Mouse (Mus musculus): Measurements from ENCODE around the gene Larp4b. TPM values are rescaled to one million over a fixed set of nuclear protein-coding genes. Genes with fewer than 3 reads are reported as not detected.
A peak's percentile ranks its signal among the peaks of the same experiment; 100 is the strongest.

Gene Larp4b
- polyA plus RNA-seq, 2 experiments from 2014 or later: 29.8 to 36.9 TPM

- ATAC-seq: no peak
Observed at GRCm38 (mm10) chr13:9181106-9181505, 87.4 kb downstream of the Larp4b start.

GRCm38 (mm10) chr13:9181666-9182264, 88.1 kb downstream of the Larp4b start:
- ATAC-seq: peak; percentile 69

GRCm38 (mm10) chr13:9184281-9184680, 90.6 kb downstream of the Larp4b start:
- ATAC-seq: no peak

GRCm38 (mm10) chr13:9184716-9185115, 91.0 kb downstream of the Larp4b start:
- ATAC-seq: no peak

GRCm38 (mm10) chr13:9187156-9187555, 93.5 kb downstream of the Larp4b start:
- no peak for ATAC-seq

GRCm38 (mm10) chr13:9187566-9188530, 94.2 kb downstream of the Larp4b start:
- no peak for ATAC-seq

GRCm38 (mm10) chr13:9189481-9189880, 95.8 kb downstream of the Larp4b start:
- no peak for ATAC-seq

GRCm38 (mm10) chr13:9191172-9192140, 97.8 kb downstream of the Larp4b start:
- ATAC-seq: no peak

GRCm38 (mm10) chr13:9192797-9193330, 99.2 kb downstream of the Larp4b start:
- ATAC-seq: no peak

- ATAC-seq: no peak
Observed at GRCm38 (mm10) chr13:9194656-9195055, 101.0 kb downstream of the Larp4b start.

GRCm38 (mm10) chr13:9195565-9195964, 101.9 kb downstream of the Larp4b start:
- no peak for ATAC-seq

- ATAC-seq: no peak
Observed at GRCm38 (mm10) chr13:9198106-9198505, 104.4 kb downstream of the Larp4b start.

GRCm38 (mm10) chr13:9198728-9199464, 105.2 kb downstream of the Larp4b start:
- no peak for ATAC-seq

GRCm38 (mm10) chr13:9199465-9199844, 105.8 kb downstream of the Larp4b start:
- no peak for ATAC-seq

- no peak for ATAC-seq
Observed at GRCm38 (mm10) chr13:9222761-9223405, 129.2 kb downstream of the Larp4b start.

Other genes with a start within 250 kb of the Larp4b start
- 10 to 100 TPM; 41.7 to 47.6 TPM for gene Wdr37, start 222.0 kb upstream of the Larp4b start, polyA plus RNA-seq (2017; shearing (Covaris generic))
- gene Idi1, start 208.4 kb upstream of the Larp4b start, polyA plus RNA-seq (2017; shearing (Covaris generic)): 10 to 100 TPM; 37.8 to 53.1 TPM
- gene Gm9745, start 145.7 kb upstream of the Larp4b start, polyA plus RNA-seq (2017; shearing (Covaris generic)): not detected
- under 1 TPM in 1 of 2 experiments, not detected in 1; 0.52 TPM for gene Idi2, start 141.0 kb upstream of the Larp4b start, polyA plus RNA-seq (2017; shearing (Covaris generic))
- 10 to 100 TPM; 71.5 to 73.1 TPM for gene Gtpbp4, start 97.8 kb upstream of the Larp4b start, polyA plus RNA-seq (2017; shearing (Covaris generic))
- gene Dip2c, start 182.6 kb downstream of the Larp4b start, polyA plus RNA-seq (2017; shearing (Covaris generic)): under 1 TPM; 0.74 to 0.77 TPM